Mouse (Mus musculus): Measurements from ENCODE around the gene Kat5. TPM values are rescaled to one million over a fixed set of nuclear protein-coding genes. Genes with fewer than 3 reads are reported as not detected.

Gene Kat5
- 10 to 100 TPM; 21.9 to 37.3 TPM for polyA plus RNA-seq (2017; shearing (Covaris generic))

GRCm38 (mm10) chr19:5609547-5610404 lies at the start of gene Kat5:
Gene Kat5, minus strand, starts transcription at chr19:5610237.
- ATAC-seq, result peak; percentile 83

DNA sequence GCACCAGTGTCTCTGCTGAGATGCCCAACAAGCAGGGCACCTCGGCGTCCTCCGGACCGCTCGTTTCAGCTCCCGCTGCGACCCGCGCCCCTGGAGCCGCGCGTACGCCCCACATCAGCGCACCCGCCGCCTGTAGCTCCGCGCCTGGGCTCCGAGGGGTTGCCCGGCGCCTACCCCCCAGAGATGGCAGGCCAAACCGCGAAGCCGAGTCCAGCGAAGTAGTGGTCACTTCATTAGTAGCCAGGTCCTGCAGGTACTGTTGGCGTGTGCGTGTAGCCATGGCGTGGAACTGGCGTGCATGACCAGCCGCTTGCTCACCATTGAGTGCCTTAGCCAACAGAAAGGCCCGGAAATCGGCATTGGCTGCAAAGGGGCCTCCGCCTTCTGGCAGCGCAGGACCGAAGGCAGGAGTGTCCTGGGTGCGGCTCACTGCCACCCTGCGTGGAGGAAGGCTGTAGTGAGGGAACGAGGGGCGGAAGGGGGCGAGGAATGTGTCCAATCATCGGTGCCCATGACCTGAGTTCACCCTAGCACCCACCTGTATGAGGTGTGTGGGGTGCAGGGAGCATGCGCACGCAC lies 44.8 kb upstream of the Kat5 start:
- ATAC-seq, result no peak

DNA sequence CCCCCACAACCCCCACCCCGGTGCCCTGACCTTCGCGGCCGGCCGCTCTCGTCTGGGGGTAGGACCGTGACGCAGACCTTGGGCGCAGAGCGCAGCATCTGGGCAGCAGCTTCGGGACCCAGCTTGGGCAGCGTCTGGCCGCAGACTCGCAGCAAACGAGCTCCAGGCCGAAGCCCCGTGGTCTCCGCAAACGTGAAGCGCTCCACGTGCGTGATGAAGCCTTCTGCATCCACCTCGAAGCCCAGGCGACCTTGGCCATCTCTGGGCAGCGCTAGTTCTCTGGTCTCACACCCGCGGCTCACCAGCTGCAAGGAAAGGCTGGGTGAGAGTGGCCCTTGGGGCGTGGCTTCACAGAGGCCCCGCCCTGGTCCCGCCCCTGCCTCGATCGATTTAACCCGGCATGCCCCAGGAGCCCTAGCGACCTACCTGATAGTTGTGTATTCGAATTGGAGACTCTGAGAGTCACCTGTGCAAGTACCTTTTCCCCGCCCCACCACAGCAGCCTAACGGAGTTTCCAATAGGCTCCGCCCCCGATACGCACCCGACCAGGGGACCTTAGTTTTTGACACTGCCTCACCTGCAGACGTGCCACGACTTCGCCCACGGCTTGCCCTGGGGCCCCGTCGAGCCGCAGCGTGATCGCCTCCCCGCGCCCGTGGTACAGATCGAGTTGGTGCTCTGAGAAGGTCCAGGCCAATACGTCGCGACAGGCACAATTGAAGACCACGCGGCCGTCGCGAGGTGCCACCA lies 44.1 kb upstream of the Kat5 start:
- no peak for ATAC-seq

DNA sequence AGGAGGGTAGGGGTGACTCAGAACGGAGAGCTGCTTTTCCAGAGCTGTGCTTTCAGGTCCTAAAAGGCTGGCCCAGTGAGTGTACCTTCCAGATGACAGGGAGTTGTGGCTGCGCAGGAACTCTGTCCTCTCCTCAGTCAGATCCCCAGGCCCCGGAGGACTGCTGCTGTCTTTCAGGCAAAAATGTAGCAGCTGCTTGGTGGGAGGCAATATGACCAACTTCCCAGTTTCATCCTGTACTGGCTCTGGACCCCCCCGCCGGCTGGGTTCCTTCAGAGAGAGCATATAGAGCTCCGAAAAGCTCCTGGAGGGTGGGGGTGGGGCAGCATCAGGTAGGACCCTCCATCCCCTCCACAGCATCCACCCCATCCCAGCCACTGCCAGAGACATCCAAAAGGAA lies 42.5 kb upstream of the Kat5 start:
- no peak for ATAC-seq

GRCm38 (mm10) chr19:5651502-5652274 lies 41.7 kb upstream of the Kat5 start:
- ATAC-seq, result no peak

DNA sequence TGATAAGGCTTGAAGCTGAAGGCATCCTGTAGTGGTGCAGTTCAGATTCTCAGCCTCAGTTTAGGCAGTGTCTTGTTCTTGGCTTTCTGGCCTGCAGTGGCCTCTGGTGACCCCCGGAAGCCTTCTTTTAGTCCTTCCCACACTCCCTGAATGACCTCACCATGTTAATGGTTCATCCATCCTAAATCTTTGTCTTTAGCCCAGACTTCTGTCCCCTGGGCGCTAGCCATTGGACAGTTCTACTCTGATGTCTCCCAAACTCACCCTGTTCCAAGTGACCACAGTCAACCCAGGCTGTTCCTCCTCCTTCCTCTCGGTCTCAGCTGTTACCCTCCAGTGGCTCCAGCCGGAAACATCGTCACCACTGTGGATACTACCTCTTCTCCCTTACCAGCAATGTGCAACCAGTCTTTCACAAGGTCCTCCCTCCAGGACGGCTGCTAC lies 39.3 kb upstream of the Kat5 start:
- ATAC-seq, result peak; percentile 29

DNA sequence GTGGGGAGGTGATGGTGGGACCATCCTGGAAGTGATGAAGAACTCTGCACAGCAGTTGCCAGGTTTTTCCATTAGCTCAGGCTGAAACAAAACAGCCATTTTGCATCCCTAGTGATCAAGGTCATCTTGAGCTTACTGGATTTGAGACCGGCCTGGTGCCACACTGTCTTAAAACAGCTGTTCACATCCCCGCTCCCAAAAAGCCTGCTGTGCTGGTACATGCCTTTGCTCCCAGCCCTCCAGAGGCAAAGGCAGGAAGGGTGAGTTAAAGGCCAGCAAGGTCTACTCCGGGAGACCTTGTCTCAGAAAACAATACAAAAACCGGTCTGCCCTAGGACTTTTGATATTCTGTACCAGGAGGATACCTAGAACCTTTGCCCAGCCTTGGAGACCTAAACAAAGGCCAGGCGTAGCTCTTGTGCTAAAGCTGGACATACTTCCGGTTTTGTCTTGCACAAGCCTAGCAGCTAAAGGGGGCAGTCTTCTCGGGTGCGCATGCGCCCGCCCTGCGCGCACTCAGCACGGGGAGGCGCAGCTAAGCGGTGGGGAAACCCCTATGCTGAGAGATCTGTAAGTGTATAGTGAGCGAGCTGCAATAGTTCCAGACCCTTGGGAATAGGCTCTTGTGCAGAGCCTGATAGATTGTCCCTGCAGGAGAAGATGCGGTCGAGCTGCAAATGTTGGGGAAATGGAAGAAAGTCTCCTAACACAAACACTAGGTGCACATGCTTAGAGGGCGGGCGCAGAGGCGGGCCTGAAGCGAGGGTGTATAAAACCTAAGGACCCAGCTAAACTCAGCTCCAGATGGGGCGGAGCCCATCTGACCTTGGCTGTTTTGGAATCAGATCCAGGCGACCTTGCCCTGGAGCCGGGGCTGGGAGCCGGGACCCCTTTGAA lies 38.6 kb upstream of the Kat5 start:
- ATAC-seq, result peak; percentile 88

GRCm38 (mm10) chr19:5647791-5648190 lies 37.8 kb upstream of the Kat5 start:
- ATAC-seq, result no peak

GRCm38 (mm10) chr19:5646731-5647330 lies 36.8 kb upstream of the Kat5 start:
- ATAC-seq, result no peak

DNA sequence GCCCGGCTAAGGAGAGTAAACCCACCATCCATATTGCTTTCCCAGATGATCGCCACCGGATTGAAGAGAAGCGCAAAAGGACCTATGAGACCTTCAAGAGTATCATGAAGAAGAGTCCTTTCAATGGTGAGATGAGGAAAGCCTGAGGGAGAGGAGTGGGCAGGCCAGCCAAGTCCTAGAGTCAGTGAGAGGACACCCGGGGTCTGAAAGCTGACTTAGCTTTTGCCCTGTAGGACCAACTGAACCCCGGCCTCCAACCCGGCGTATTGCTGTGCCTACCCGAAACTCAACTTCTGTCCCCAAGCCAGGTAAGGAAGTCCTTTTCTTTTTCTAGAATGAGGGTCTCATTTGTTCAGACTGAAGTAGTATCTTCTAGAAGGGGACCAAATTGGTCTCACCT lies 35.2 kb upstream of the Kat5 start:
- ATAC-seq, result no peak

GRCm38 (mm10) chr19:5641641-5642040 lies 31.6 kb upstream of the Kat5 start:
- ATAC-seq, result no peak

DNA sequence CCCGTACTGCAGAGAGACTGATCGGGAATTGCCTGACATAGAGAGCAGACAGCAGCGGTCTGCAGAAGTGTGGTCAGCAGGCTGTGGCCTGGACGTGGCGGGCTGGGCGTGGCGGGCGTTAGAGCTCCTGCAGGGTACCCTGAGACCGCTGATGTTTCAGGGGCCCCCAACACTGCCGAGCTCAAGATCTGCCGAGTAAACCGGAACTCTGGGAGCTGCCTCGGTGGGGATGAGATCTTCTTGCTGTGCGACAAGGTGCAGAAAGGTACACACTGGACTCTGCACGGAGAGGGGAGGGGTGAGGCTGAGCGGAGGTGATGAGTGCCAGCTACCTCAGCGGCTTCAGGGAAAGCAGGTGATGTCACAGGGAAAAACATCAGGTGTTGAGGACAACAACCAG lies 31.0 kb upstream of the Kat5 start:
- no peak for ATAC-seq

DNA sequence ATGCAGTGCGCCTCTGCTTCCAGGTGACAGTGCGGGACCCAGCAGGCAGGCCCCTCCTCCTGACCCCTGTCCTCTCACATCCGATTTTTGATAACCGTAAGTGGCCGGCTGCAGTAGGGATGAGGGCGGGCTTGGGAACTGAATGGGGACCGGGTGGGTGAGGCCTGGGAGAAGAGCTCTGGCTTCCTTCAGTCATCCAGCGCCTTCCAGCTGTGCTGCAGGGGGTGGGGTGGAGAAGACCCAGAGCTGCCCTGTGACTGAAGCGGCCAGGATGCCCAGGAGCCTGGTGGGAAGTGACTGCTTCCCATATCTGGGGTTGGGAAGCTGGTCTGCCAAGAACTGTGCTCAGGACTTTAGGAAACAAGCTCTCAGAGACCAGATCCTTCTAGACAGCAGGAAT lies 30.3 kb upstream of the Kat5 start:
- ATAC-seq, result no peak

- no peak for ATAC-seq
Observed at GRCm38 (mm10) chr19:5638416-5639005, 28.5 kb upstream of the Kat5 start.

DNA sequence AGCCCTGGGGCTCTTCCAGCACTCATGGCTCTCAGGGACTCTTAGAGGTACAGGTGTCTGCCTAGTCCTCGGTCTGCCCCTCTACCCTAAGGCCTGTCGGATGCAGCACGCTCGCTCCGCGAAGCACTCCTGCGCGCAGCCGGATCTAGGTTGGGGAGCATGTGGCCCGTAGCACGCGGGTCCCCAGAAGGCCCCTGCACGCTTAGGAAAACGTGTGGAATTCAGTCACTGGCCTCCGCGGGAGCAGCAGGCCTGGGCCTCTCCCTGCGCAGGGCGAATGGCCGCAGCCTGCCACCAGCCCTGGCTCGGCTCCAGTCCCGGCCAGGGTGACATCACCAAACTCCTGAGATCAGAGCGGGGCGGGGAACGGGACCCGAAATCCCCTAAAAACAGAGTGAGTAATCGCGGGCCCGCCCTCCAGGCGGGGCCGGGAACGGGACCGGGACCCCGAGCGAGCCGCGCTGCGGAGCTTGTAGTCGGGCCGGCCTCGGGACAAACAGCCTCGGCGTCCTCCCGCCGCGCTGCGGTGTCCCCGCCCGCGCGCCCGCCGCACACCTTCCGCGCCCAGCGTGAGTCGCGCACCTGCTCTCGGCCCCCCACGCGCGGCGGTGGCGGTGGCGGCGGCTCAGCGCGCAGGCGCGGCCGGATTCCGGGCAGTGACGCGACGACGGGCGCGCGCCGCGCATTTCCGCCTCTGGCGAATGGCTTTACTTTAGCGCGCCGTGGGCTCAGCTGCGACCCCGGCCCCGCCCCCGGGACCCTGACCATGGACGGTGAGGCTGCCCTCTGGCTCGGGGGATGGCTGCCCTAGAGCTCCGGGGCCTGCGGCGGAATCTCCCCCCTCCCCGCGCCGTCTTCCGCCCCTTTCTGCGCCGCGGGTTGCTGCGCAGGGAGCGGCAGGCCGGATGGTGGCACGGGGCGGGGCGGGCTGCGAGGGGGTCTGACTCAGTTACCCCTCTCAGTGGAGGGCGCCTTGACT lies 27.3 kb upstream of the Kat5 start, which contains the start of gene Rela:
Gene Rela (plus strand): TSS at position 415 of the 979 bp plus-strand sequence.
- peak; percentile 81 for ATAC-seq

GRCm38 (mm10) chr19:5636571-5637041 lies 26.6 kb upstream of the Kat5 start:
- ATAC-seq, result peak; percentile 5

DNA sequence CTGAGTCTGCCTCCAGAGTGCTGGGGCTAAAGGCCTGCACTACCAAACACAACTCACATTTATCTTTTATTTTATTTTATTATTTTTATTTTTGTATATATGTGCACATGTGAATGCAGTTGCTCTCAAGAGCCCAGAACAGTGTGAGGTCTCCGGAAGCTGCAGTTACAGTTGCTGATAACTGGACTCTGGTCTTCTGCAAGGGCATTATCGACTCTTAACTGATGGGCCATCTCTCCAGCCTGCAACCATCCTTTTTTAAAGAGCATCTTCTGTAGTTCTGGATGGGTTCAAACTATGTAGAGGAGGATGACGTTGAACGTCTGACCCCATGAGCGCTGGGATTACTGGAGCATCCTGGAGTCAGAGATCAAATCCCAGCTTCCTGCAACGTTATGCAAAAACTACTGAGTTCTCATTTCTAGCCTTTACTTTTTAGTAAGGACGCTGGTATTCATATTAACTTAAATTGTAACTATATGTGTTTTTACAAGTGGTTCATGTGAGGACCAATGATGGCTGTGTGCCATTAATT lies 26.1 kb upstream of the Kat5 start:
- no peak for ATAC-seq

- no peak for ATAC-seq
Observed at GRCm38 (mm10) chr19:5632120-5632519, 22.1 kb upstream of the Kat5 start.

GRCm38 (mm10) chr19:5629907-5630306 lies 19.9 kb upstream of the Kat5 start:
- ATAC-seq, result no peak

Data from activated CD4-positive, CD25-positive, alpha-beta regulatory T cell, adult 4 months (primary cell).